Mouse (Mus musculus): Measurements from ENCODE around the gene Rnd2. TPM values are rescaled to one million over a fixed set of nuclear protein-coding genes. Genes with fewer than 3 reads are reported as not detected.

Gene Rnd2
- polyA plus RNA-seq, 1 experiment = 4.3 TPM

DNA sequence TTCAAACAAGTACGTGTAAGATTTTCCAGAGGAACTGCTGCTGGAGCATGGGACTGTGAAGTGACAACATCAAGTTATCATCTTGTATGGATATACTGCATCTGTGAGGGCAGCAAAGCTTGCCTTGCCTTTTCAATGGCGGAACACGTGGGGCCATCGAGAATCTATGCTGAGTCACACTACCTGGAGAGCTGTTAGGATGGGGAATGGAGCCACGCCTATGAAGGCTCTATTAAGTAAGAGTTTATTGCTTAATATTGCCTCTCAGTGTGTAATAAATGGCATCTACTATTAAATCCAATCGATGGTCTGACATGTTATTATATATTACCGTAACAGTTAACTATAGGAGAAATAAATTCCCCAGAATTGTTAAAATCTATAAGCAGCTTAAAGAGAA lies 42.3 kb downstream of the Rnd2 start:
- Histone ChIP-seq H3K36me3 (ENCODE audit: control insufficient read depth, insufficient read depth, low read length) (peaks cover 19% of the 10 kb centered on the region; the same call in 1 of the 2 replicates), H3K4me1 (replicated peaks; ENCODE audit: control insufficient read depth, insufficient read depth, low read length) (no peaks in the 10 kb centered on the region), H3K27me3 (ENCODE audit: control insufficient read depth, insufficient read depth, low read length) (no peaks in the 10 kb centered on the region), H3K4me3 (ENCODE audit: control insufficient read depth, insufficient read depth, low read length) (no peak overlapping the region), H3K27ac (ENCODE audit: control insufficient read depth, insufficient read depth, low read length) (no peak overlapping the region)
- no peak for DNase-seq
- TF ChIP-seq CTCF (IDR thresholded peaks at IDR 0.05; ENCODE audit: borderline replicate concordance, control insufficient read depth, extremely low read depth, insufficient read depth, low read length, poor library complexity) (no peak), POLR2A (IDR thresholded peaks at IDR 0.05; ENCODE audit: control insufficient read depth, extremely low read depth, insufficient read depth, low read length, poor library complexity) (no peak)
- WGBS = 98% methylated on average over 7 of the region's 7 CpGs

DNA sequence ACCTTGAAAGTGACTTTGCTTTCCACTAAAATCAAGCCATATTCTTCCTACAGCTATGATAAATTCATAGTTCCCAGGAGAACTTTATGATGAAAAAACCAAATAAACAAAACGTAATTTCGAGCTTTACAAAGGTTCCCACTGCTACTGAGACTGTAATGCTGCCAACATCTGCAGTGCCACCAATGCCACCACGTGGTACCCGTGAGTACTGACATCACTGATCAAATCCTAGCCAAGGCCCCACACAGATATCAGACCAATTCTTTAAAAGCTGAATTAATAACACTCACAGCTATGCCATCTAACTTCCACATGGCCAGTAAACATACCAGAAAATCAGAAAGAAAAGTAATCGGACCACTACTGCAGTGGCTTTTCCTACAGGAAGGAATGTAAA lies 54.1 kb downstream of the Rnd2 start:
- Histone ChIP-seq H3K4me3 (ENCODE audit: control insufficient read depth, insufficient read depth, low read length) (no peak overlapping the region), H3K27ac (ENCODE audit: control insufficient read depth, insufficient read depth, low read length) (no peak overlapping the region), H3K27me3 (ENCODE audit: control insufficient read depth, insufficient read depth, low read length) (no peaks in the 10 kb centered on the region), H3K4me1 (replicated peaks; ENCODE audit: control insufficient read depth, insufficient read depth, low read length) (no peaks in the 10 kb centered on the region), H3K36me3 (ENCODE audit: control insufficient read depth, insufficient read depth, low read length) (peaks cover 4% of the 10 kb centered on the region; the same call in 1 of the 2 replicates)
- no peak for DNase-seq
- 91% methylated on average over 5 of the region's 5 CpGs for WGBS
- TF ChIP-seq CTCF (IDR thresholded peaks at IDR 0.05; ENCODE audit: borderline replicate concordance, control insufficient read depth, extremely low read depth, insufficient read depth, low read length, poor library complexity) = no peak
- TF ChIP-seq POLR2A (IDR thresholded peaks at IDR 0.05; ENCODE audit: control insufficient read depth, extremely low read depth, insufficient read depth, low read length, poor library complexity) = no peak

- H3K27me3 ChIP-seq (ENCODE audit: control insufficient read depth, insufficient read depth, low read length) = no peaks in the 10 kb centered on the region
- H3K36me3 ChIP-seq (ENCODE audit: control insufficient read depth, insufficient read depth, low read length) = peaks cover 8% of the 10 kb centered on the region; the same call in 1 of the 2 replicates
- H3K27ac ChIP-seq (ENCODE audit: control insufficient read depth, insufficient read depth, low read length) = no peak overlapping the region
- WGBS = 96% methylated on average over 6 of the region's 6 CpGs
- H3K4me1 ChIP-seq (replicated peaks; ENCODE audit: control insufficient read depth, insufficient read depth, low read length) = no peaks in the 10 kb centered on the region
- no peak overlapping the region for H3K4me3 ChIP-seq (ENCODE audit: control insufficient read depth, insufficient read depth, low read length)
- no peak for DNase-seq
- no peak for TF ChIP-seq CTCF (IDR thresholded peaks at IDR 0.05; ENCODE audit: borderline replicate concordance, control insufficient read depth, extremely low read depth, insufficient read depth, low read length, poor library complexity)
- no peak for TF ChIP-seq POLR2A (IDR thresholded peaks at IDR 0.05; ENCODE audit: control insufficient read depth, extremely low read depth, insufficient read depth, low read length, poor library complexity)
Measured at GRCm38 (mm10) chr11:101519364-101519763, 54.6 kb downstream of the Rnd2 start.

Other genes with a start within 250 kb of the Rnd2 start
- gene Ezh1, start 238.5 kb upstream of the Rnd2 start, polyA plus RNA-seq (2012; rRNA removed) = 38.8 and 43.3 TPM in 2 replicates
- gene Ramp2, start 219.0 kb upstream of the Rnd2 start, polyA plus RNA-seq (2012; rRNA removed) = 13.5 and 20.5 TPM in 2 replicates
- gene Vps25, start 211.3 kb upstream of the Rnd2 start, polyA plus RNA-seq (2012; rRNA removed) = 88.3 and 92.6 TPM in 2 replicates
- gene Wnk4, start 204.4 kb upstream of the Rnd2 start, polyA plus RNA-seq (2012; rRNA removed) = 1.2 TPM in 2 replicates
- 0.71 and 0.84 TPM in 2 replicates for gene Cntd1, start 186.0 kb upstream of the Rnd2 start, polyA plus RNA-seq (2012; rRNA removed)
- 245 and 273 TPM in 2 replicates for gene Coa3, start 185.9 kb upstream of the Rnd2 start, polyA plus RNA-seq (2012; rRNA removed)
- gene Becn1, start 162.7 kb upstream of the Rnd2 start, polyA plus RNA-seq (2012; rRNA removed) = 176 and 192 TPM in 2 replicates
- gene Psme3, start 148.8 kb upstream of the Rnd2 start, polyA plus RNA-seq (2012; rRNA removed) = 103 and 106 TPM in 2 replicates
- gene Aoc2, start 139.9 kb upstream of the Rnd2 start, polyA plus RNA-seq (2012; rRNA removed) = 14.6 and 16.2 TPM in 2 replicates
- 11.8 and 12.1 TPM in 2 replicates for gene Aoc3, start 134.4 kb upstream of the Rnd2 start, polyA plus RNA-seq (2012; rRNA removed)
- 0.15 and 0.37 TPM in 2 replicates for gene G6pc, start 97.4 kb upstream of the Rnd2 start, polyA plus RNA-seq (2012; rRNA removed)
- gene Aarsd1, start 47.4 kb upstream of the Rnd2 start, polyA plus RNA-seq (2012; rRNA removed) = 33.4 and 37.2 TPM in 2 replicates
- gene Gm27029, start 40.2 kb upstream of the Rnd2 start, polyA plus RNA-seq (2012; rRNA removed) = 0.49 TPM in 1 of 2 replicates, not detected in the other
- 27.4 and 28.5 TPM in 2 replicates for gene Rundc1, start 39.9 kb upstream of the Rnd2 start, polyA plus RNA-seq (2012; rRNA removed)
- gene Ptges3l, start 39.7 kb upstream of the Rnd2 start, polyA plus RNA-seq (2012; rRNA removed) = 1.3 and 3.1 TPM in 2 replicates
- 666 and 730 TPM in 2 replicates for gene Rpl27, start 22.7 kb upstream of the Rnd2 start, polyA plus RNA-seq (2012; rRNA removed)
- 63.6 and 83.6 TPM in 2 replicates for gene Ifi35, start 16.6 kb upstream of the Rnd2 start, polyA plus RNA-seq (2012; rRNA removed)
- 67.9 and 73.6 TPM in 2 replicates for gene Vat1, start 1.2 kb downstream of the Rnd2 start, polyA plus RNA-seq (2012; rRNA removed)
- 4.3 and 6.0 TPM in 2 replicates for gene Brca1, start 87.0 kb downstream of the Rnd2 start, polyA plus RNA-seq (2012; rRNA removed)
- gene Nbr1, start 87.2 kb downstream of the Rnd2 start, polyA plus RNA-seq (2012; rRNA removed) = 142 and 145 TPM in 2 replicates
- gene Tmem106a, start 117.2 kb downstream of the Rnd2 start, polyA plus RNA-seq (2012; rRNA removed) = 29.5 and 37.1 TPM in 2 replicates
- not detected in 2 replicates for gene Gm11634, start 134.3 kb downstream of the Rnd2 start, polyA plus RNA-seq (2012; rRNA removed)
- 36.5 and 39.2 TPM in 2 replicates for gene Rdm1, start 162.2 kb downstream of the Rnd2 start, polyA plus RNA-seq (2012; rRNA removed)
- 4.1 and 5.0 TPM in 2 replicates for gene Arl4d, start 200.5 kb downstream of the Rnd2 start, polyA plus RNA-seq (2012; rRNA removed)